Mouse (Mus musculus): ENCODE measurements around the gene Igfbp4.

- no peak for TF ChIP-seq CTCF (IDR thresholded peaks at IDR 0.05; ENCODE audit: borderline replicate concordance, insufficient read depth, low read length)
- TF ChIP-seq POLR2A (IDR thresholded peaks at IDR 0.05; ENCODE audit: low read depth, low read length): no peak
These were observed 42.3 kb upstream of the Igfbp4 start for GRCm38 (mm10) chr11:98998776-98999175.
